Mouse (Mus musculus) heart, embryonic 14.5 days (tissue): ENCODE data around the gene Grb10. TPM values are rescaled to one million over a fixed set of nuclear protein-coding genes. Genes with fewer than 3 reads are reported as not detected.

Experiments
- ATAC-seq: fragments of 200-750 bp; cut with Nextera tagmentation; 2 replicates; pipeline ENCODE4 v1.8.0; 2017; ENCODE audit warnings: low read depth, moderate TSS enrichment; ENCODE audit not compliant: insufficient number of reproducible peaks, insufficient read depth, low FRiP score
- H3K27ac ChIP-seq, 2 experiments: fragments of 200-500 bp in 1 of 2; fragments of 300-500 bp in 1 of 2; sonication (generic) in 1 of 2; replicated peaks in 1 of 2; 2 replicates each; pipeline ENCODE4 v1.5.1; 2012 to 2014; ENCODE audit warnings: low read depth in 2 of 2, low read length in 2 of 2, control low read depth in 1 of 2, mild to moderate bottlenecking in 1 of 2, mixed read lengths in 1 of 2; ENCODE audit not compliant: control insufficient read depth in 1 of 2, insufficient read depth in 1 of 2
- H3K27me3 ChIP-seq: fragments of 300-500 bp; sonication (generic); 2 replicates; pipeline ENCODE4 v1.6.1; 2014; ENCODE audit warnings: mild to moderate bottlenecking, low read length, control low read depth; ENCODE audit not compliant: control insufficient read depth, insufficient read depth
- H3K36me3 ChIP-seq: fragments of 300-500 bp; sonication (generic); 2 replicates; pipeline ENCODE4 v1.6.1; 2014; ENCODE audit warnings: mild to moderate bottlenecking, control low read depth, low read length, mixed read lengths; ENCODE audit not compliant: control insufficient read depth, insufficient read depth
- H3K4me1 ChIP-seq, 2 experiments: fragments of 200-500 bp in 1 of 2; fragments of 300-500 bp in 1 of 2; sonication (generic) in 1 of 2; 2 replicates each; pipeline ENCODE4 v1.6.1; 2012 to 2014; ENCODE audit warnings: low read length in 2 of 2, control low read depth in 1 of 2, mixed read lengths in 1 of 2; ENCODE audit not compliant: control insufficient read depth in 2 of 2, insufficient read depth in 2 of 2
- H3K4me2 ChIP-seq: fragments of 300-500 bp; sonication (generic); 2 replicates; pipeline ENCODE4 v1.6.1; 2014; ENCODE audit warnings: mild to moderate bottlenecking, low read length
- H3K4me3 ChIP-seq, 2 experiments: fragments of 200-500 bp in 1 of 2; fragments of 300-500 bp in 1 of 2; sonication (generic) in 1 of 2; 2 replicates each; pipeline ENCODE4 v1.5.1; 2012 to 2014; ENCODE audit warnings: low read length in 2 of 2, mild to moderate bottlenecking in 2 of 2, control low read depth in 1 of 2, low read depth in 1 of 2, moderate library complexity in 1 of 2; ENCODE audit not compliant: control insufficient read depth in 1 of 2, insufficient read depth in 1 of 2
- H3K9ac ChIP-seq: fragments of 300-500 bp; sonication (generic); 2 replicates; pipeline ENCODE4 v1.6.1; 2014; ENCODE audit warnings: mild to moderate bottlenecking, low read length
- H3K9me3 ChIP-seq: fragments of 300-500 bp; sonication (generic); 2 replicates; pipeline ENCODE4 v1.6.1; 2016; ENCODE audit warnings: low read length, control low read depth; ENCODE audit not compliant: control insufficient read depth
- WGBS: fragments of 180-500 bp; shearing (Covaris S2); extraction: QIAGEN DNeasy Blood & Tissue Kit; methylation state at CpG from one replicate; pipeline ENCODE4 v1.1.7; 2014; 5-methylcytosine and 5-hydroxymethylcytosine counted together
- polyA plus RNA-seq: library from polyadenylated mRNA; unstranded; fragments of >200 nt; fragmentation: Nextera tagmentation; extraction: Ambion mirVana; gene quantifications from 2 replicates; pipeline ENCODE4 v1.2.1, GENCODE M21; 2014

Gene Grb10
- 272 and 330 TPM in 2 replicates for polyA plus RNA-seq

DNA sequence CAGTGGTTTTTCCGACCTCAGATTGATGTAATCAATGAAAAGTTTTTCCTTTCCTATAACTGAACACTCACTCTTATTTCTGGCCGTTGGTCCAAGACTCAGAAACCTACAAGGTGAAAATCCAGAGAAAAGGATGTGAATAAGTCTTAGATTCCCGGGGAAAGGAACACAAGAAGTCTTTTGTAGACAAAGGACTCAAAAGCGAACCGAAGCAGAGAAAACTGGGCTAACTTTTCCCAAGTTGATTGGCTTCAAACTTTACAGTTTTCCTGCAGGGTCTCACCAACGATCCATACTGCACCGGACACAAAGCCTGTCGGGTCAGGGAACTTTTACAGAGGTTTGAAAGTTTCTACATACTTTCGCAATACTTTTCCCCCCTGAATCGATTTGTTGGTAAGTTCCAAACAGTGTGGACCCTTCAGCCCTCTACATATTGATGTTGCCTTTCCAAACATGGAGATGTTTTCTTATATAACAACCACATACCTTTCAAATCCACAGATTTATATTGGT is at the start of gene Grb10:
Gene Grb10 (minus strand): TSS at position 214 of the 516 bp plus-strand sequence.
- Histone ChIP-seq H3K4me2 (peak within 1 kb of the TSS; percentile 73), H3K9me3 (no peaks in the 10 kb centered on the region), H3K4me1 (peaks cover 0 to 7% of the 10 kb centered on the region in 2 experiments; a peak in 2 of 4 replicates), H3K27ac (peak within 1 kb of the TSS; percentile 85 to 95), H3K4me3 (peak within 1 kb of the TSS; percentile 72 to 81), H3K9ac (peak within 1 kb of the TSS; percentile 98), H3K36me3 (0 out of 2 replicates have a peak, but pooled peaks cover 6% of the 10 kb centered on the region), H3K27me3 (peaks cover 82% of the 10 kb centered on the region)
- ATAC-seq: no peak
- 32% methylated on average over 10 of the region's 10 CpGs for WGBS

DNA sequence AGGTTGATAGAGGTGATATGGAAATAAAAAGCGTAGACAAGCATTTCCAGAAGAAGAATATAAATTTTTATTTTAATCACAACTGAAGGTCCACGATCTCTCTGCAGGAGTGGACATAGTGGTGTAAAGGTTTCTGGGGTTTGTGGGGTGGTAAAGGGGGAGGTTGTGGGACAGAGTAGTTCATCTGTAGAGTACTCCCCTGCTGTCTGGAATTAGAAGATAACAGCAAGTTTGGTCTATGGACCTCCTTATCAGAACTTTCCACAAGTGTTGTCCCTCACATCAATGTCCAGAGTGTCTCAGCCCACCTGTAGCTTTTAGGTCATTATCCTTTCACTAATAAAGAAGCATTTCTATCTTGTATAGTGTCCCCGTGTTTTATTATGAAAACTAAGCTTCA is 43.2 kb upstream of the Grb10 start:
- 85% methylated on average over 3 of the region's 3 CpGs for WGBS
- no peaks in the 10 kb centered on the region for H3K27me3 ChIP-seq
- no peak for ATAC-seq

DNA sequence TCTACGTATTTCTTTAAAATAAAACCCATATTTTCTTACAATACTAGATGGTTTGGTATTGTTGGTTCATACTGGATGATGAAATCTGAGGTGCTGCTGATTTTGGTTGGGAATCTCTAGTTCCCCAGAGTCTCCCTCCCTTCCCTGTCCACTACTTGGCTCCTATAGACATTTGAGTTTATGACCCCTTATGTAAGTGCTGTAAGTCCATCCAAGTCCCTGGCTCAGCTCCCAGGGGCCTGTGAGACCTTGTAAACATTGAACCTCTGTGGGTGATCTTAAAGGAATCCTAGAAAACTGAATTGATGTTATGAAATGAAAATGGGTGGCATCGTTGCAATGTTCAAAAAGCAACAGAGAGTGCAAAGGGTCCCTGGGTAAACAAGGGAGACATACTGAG is 40.7 kb upstream of the Grb10 start:
- Histone ChIP-seq H3K4me1 (no peaks in the 10 kb centered on the region), H3K27ac (no peak overlapping the region), H3K4me3 (no peak overlapping the region), H3K27me3 (no peaks in the 10 kb centered on the region), H3K9me3 (peaks cover 7% of the 10 kb centered on the region; the same call in 1 of the 2 replicates), H3K9ac (no peak overlapping the region), H3K36me3 (no peaks in the 10 kb centered on the region), H3K4me2 (no peak overlapping the region)
- ATAC-seq: no peak
- WGBS: 78% methylated on average over 2 of the region's 2 CpGs

More for the DNA sequence above, 43.2 kb upstream of the Grb10 start:
- no peak overlapping the region for H3K4me3 ChIP-seq
- H3K9me3 ChIP-seq: peaks cover 7% of the 10 kb centered on the region; the same call in 1 of the 2 replicates
- H3K36me3 ChIP-seq: no peaks in the 10 kb centered on the region
- no peak overlapping the region for H3K27ac ChIP-seq
- H3K9ac ChIP-seq: no peak overlapping the region
- no peak overlapping the region for H3K4me2 ChIP-seq
- no peaks in the 10 kb centered on the region for H3K4me1 ChIP-seq

DNA sequence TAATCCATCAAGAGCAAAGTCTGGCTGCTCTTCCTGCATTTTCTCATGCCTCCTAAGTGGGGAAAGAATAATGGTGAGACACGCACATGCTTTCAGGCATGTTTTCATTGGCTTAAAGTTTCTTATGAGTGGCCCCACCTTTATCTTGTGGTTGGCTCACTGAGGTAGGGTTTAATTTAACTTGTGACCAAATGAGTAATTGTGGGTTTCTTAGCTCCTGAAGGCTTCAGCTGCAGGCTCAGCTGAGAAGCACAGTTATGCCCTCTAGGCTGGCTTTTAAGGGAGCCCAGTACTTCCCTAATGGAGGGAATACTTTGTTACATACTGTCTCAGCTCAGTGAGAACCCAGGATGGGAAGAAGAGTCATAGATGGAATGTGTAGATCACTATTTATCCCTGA is 37.0 kb upstream of the Grb10 start:
- Histone ChIP-seq H3K4me2 (no peak overlapping the region), H3K4me3 (no peak overlapping the region), H3K9ac (no peak overlapping the region), H3K36me3 (no peaks in the 10 kb centered on the region), H3K27ac (no peak overlapping the region), H3K9me3 (no peaks in the 10 kb centered on the region), H3K4me1 (no peaks in the 10 kb centered on the region), H3K27me3 (no peaks in the 10 kb centered on the region)
- 80% methylated on average over 1 of the region's 1 CpGs for WGBS
- no peak for ATAC-seq

DNA sequence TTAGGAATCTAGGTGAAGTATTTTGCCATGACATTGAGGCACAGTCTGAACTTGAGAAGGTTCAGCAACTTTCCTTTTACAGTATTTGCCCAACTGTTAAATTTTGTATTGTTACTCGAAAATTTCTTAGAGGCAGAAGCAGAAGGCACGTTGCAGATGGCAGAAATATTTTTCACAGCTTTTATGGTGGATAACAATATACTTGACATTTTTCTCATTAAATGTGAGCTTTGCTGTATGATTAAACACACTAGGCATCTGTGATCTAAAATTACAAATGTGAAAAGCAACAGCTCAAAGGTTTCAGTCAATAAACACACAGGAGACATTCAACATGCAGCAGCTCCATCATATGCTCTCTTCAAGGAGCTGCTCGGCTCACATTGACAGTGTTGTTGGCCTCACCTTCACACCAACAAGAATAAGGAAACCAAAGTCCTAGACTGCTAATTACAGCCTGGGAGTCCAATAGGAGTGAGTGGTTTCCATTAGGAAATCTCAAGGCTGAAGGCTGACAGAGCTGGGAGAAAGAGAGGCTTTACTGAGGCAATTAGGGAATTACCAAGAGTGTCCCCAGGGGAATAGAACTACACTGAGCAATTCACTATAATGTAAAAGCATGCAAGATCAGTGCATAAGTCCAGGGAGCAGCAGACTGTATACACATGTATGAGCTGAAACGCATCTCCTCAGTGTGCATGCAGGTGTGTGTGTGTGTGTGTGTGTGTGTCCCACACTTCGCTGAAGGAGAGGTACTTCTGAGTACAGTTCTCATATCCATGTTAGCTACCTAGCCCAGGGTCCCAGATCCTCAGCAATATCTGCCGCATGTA is 35.1 kb upstream of the Grb10 start:
- Histone ChIP-seq H3K9me3 (no peaks in the 10 kb centered on the region), H3K4me2 (no peak overlapping the region), H3K27ac (no peak overlapping the region), H3K36me3 (no peaks in the 10 kb centered on the region), H3K4me1 (no peaks in the 10 kb centered on the region), H3K4me3 (no peak overlapping the region), H3K9ac (no peak overlapping the region), H3K27me3 (no peaks in the 10 kb centered on the region)
- WGBS: 77% methylated on average over 6 of the region's 6 CpGs
- ATAC-seq: no peak

DNA sequence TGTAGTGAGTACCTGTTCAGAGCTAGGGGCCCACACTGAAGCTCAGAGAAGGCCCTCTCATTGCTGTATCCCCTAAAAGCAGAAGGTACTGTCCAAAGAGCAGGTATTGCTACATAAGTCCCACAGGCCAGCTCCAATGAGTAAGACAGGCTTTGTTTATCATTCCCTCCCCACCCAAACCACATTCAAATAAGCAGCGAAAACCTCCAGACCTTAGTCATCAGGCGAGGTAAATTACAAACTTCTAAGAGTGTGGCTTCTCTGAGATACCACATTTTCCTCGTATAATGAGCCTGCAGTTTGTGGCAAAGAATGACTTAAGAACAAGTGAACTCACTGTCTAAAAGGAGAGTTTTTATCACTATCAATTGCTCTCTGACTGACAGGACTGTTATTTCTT is 33.8 kb upstream of the Grb10 start:
- H3K4me2 ChIP-seq: no peak overlapping the region
- H3K4me1 ChIP-seq: no peaks in the 10 kb centered on the region
- H3K4me3 ChIP-seq: no peak overlapping the region
- no peak for ATAC-seq
- no peak overlapping the region for H3K27ac ChIP-seq
- H3K27me3 ChIP-seq: no peaks in the 10 kb centered on the region
- H3K9me3 ChIP-seq: no peaks in the 10 kb centered on the region
- WGBS: 80% methylated on average over 3 of the region's 3 CpGs
- no peak overlapping the region for H3K9ac ChIP-seq
- H3K36me3 ChIP-seq: no peaks in the 10 kb centered on the region

DNA sequence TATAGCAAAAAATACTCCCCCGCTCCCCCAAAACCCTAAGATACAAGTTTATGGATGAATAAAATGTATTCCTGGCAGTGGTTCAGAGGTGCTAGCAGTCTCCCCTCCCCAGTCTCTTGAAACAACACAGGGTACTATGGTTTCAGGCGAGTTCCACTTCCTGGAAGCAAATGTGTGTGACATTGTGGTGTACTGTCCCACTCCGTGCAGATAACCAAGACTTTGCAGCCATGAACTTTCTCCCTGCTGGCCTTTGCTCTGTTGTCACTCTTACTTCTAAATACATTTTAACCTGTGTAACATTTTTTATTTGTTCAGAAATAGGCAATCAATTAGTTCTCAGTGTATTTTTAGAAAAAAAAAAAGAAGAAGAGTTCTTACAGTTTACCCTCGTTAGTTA is 20.5 kb upstream of the Grb10 start:
- no peak overlapping the region for H3K9ac ChIP-seq
- no peaks in the 10 kb centered on the region for H3K27me3 ChIP-seq
- H3K4me2 ChIP-seq: no peak overlapping the region
- ATAC-seq: no peak
- no peaks in the 10 kb centered on the region for H3K4me1 ChIP-seq
- H3K27ac ChIP-seq: no peak overlapping the region
- H3K36me3 ChIP-seq: 0 out of 2 replicates have a peak, but pooled peaks cover under 1% of the 10 kb centered on the region
- no peaks in the 10 kb centered on the region for H3K9me3 ChIP-seq
- H3K4me3 ChIP-seq: no peak overlapping the region
- 64% methylated on average over 4 of the region's 4 CpGs for WGBS
